ENCODE assay signal across 9 mouse cellular contexts in genomic region chr10:3805334-3805733, GRCm38 (mm10).
DNase-seq lines count a peak whose midpoint lies in the region; ATAC-seq and TF ChIP-seq lines count a peak whose summit lies in the region.
"Had no signal": no experiment of that assay in that cellular context is flagged by ENCODE, and none has a peak within 500 bp of the region (broad histone marks: within the 10 kb centered on the region; RNA-seq: fewer than 3 reads in every experiment).

No protein-coding gene starts in this region.

- no peaks in the 10 kb centered on the region for H3K9me3 ChIP-seq in lung, embryonic 14.5 days (ENCODE audit: low read depth, low read length)
- H3K9me3 ChIP-seq in stomach, postnatal 0 days (ENCODE audit: control insufficient read depth, low read length) = no peaks in the 10 kb centered on the region

- TF ChIP-seq POLR2A in lung, adult 2 months (IDR thresholded peaks at IDR 0.05; ENCODE audit: borderline replicate concordance, extremely low read depth, low read depth, low read length) = no peak
- no peak for TF ChIP-seq POLR2A in thymus, adult 2 months (IDR thresholded peaks at IDR 0.05; ENCODE audit: control insufficient read depth, extremely low read depth, insufficient read depth, low read length, poor library complexity)

- TF ChIP-seq CTCF in lung, embryonic 14.5 days (IDR thresholded peaks at IDR 0.05; ENCODE audit: low read depth) = peak; percentile 25
- no peak for TF ChIP-seq CTCF in lung, adult 2 months (IDR thresholded peaks at IDR 0.05; ENCODE audit: insufficient read depth, low read length)
- peak; percentile 64 for TF ChIP-seq CTCF in stomach, postnatal 0 days (IDR thresholded peaks at IDR 0.05; ENCODE audit: low read depth)
- no peak for TF ChIP-seq CTCF in thymus, adult 2 months (IDR thresholded peaks at IDR 0.05; ENCODE audit: borderline replicate concordance, control insufficient read depth, extremely low read depth, insufficient read depth, low read length, poor library complexity)

- H3K4me2 ChIP-seq in lung, embryonic 14.5 days = no peak overlapping the region
- no peak overlapping the region for H3K4me2 ChIP-seq in stomach, postnatal 0 days (replicated peaks; ENCODE audit: low read depth)

- no peak for ATAC-seq in lung, embryonic 14.5 days (ENCODE audit: insufficient read depth)
- no peak for ATAC-seq in stomach, postnatal 0 days (ENCODE audit: low FRiP score, low TSS enrichment)

- no peaks in the 10 kb centered on the region for H3K4me1 ChIP-seq in lung, embryonic 14.5 days (ENCODE audit: insufficient read depth)
- H3K4me1 ChIP-seq in lung, adult 2 months (ENCODE audit: control insufficient read depth, insufficient read depth, low read length) = no peaks in the 10 kb centered on the region; the same call in 1 of the 2 replicates
- no peaks in the 10 kb centered on the region for H3K4me1 ChIP-seq in stomach, postnatal 0 days (replicated peaks; ENCODE audit: control insufficient read depth, insufficient read depth)
- H3K4me1 ChIP-seq in thymus, adult 2 months (replicated peaks; ENCODE audit: control insufficient read depth, insufficient read depth, low read length) = no peaks in the 10 kb centered on the region

- H3K36me3 ChIP-seq in lung, embryonic 14.5 days (ENCODE audit: insufficient read depth) = peaks cover 5% of the 10 kb centered on the region; the same call in 1 of the 2 replicates
- no peaks in the 10 kb centered on the region for H3K36me3 ChIP-seq in stomach, postnatal 0 days (ENCODE audit: control insufficient read depth, insufficient read depth, low read length)
- H3K36me3 ChIP-seq in thymus, adult 2 months (ENCODE audit: control insufficient read depth, insufficient read depth, low read length) = no peaks in the 10 kb centered on the region

- no peaks in the 10 kb centered on the region for H3K27me3 ChIP-seq in lung, embryonic 14.5 days (ENCODE audit: insufficient read depth, low read length)
- H3K27me3 ChIP-seq in stomach, postnatal 0 days (ENCODE audit: control insufficient read depth, insufficient read depth, low read length) = no peaks in the 10 kb centered on the region
- no peaks in the 10 kb centered on the region for H3K27me3 ChIP-seq in thymus, adult 2 months (ENCODE audit: control insufficient read depth, insufficient read depth, low read length)

- no peak overlapping the region for H3K27ac ChIP-seq in lung, embryonic 14.5 days (ENCODE audit: low read depth)
- no peak overlapping the region for H3K27ac ChIP-seq in stomach, postnatal 0 days (replicated peaks)
- H3K27ac ChIP-seq in thymus, adult 2 months (ENCODE audit: control insufficient read depth, insufficient read depth, low read length) = no peak overlapping the region

- DNase-seq in gastrocnemius, adult 18-20 months (ENCODE audit: low spot score) = peak; percentile 10
- no peak for DNase-seq in gastrocnemius, postnatal 10 days
- peak; percentile 10 for DNase-seq in lung, embryonic 14.5 days
- no peak for DNase-seq in lung, adult 2 months
- DNase-seq in heart, postnatal 10 days = peak; percentile 42 to 45
- DNase-seq in stomach, postnatal 0 days (ENCODE audit: low spot score) = peak; percentile 34
- no peak for DNase-seq in thymus, adult 2 months
- DNase-seq in left cerebral cortex, adult 8-10 months (ENCODE audit: low spot score in 2 of 2) = no peak
- DNase-seq: embryo, embryonic 11 days had no signal

- no peak for TF ChIP-seq EP300 in stomach, postnatal 0 days (optimal IDR thresholded peaks at IDR 0.05)

- H3K4me3 ChIP-seq in lung, embryonic 14.5 days (ENCODE audit: low read depth, low read length) = no peak overlapping the region
- H3K4me3 ChIP-seq in lung, adult 2 months (replicated peaks; ENCODE audit: extremely low read depth, low read depth, low read length) = no peak overlapping the region
- H3K4me3 ChIP-seq in stomach, postnatal 0 days (ENCODE audit: low read depth, low read length) = no peak overlapping the region
- H3K4me3 ChIP-seq in thymus, adult 2 months (ENCODE audit: control insufficient read depth, insufficient read depth, low read length) = no peak overlapping the region

- no peak overlapping the region for H3K9ac ChIP-seq in lung, embryonic 14.5 days
- no peak overlapping the region for H3K9ac ChIP-seq in stomach, postnatal 0 days (ENCODE audit: low read length)

- 36% methylated on average over 3 of the region's 3 CpGs for WGBS in lung, embryonic 14.5 days
- 31% methylated on average over 3 of the region's 3 CpGs for WGBS in lung, adult 2 months
- 56% methylated on average over 3 of the region's 3 CpGs for WGBS in stomach, postnatal 0 days
- WGBS in thymus, adult 2 months = 74% methylated on average over 3 of the region's 3 CpGs

- intact Hi-C loops in heart, postnatal 10 days (cut with DNase I) = loop anchor here (5.0 to 10.0 kb wide), 2 partner anchors 61 to 233 kb away; partner anchors contain the start of gene Plekhg1

Comparison
In these comparisons a context has a peak if more than half of its experiments do, and no peak if none do; other contexts are left out.
1. DNase-seq: peak in gastrocnemius, adult 18-20 months (single experiment), lung, embryonic 14.5 days (single experiment), heart, postnatal 10 days (2 of 2) and stomach, postnatal 0 days (single experiment); none in gastrocnemius, postnatal 10 days (single experiment), lung, adult 2 months (single experiment), thymus, adult 2 months (single experiment) and left cerebral cortex, adult 8-10 months (0 of 2).
2. CTCF ChIP-seq: peak in lung, embryonic 14.5 days (single experiment) and stomach, postnatal 0 days (single experiment); none in lung, adult 2 months (single experiment) and thymus, adult 2 months (single experiment).